Mouse (Mus musculus) heart, embryonic 11.5 days (tissue): ENCODE data around the gene Ttbk1. TPM values are rescaled to one million over a fixed set of nuclear protein-coding genes. Genes with fewer than 3 reads are reported as not detected.

Experiments used
- ATAC-seq: fragments of 200-750 bp; cut with Nextera tagmentation; replicated peaks from 2 replicates; pipeline ENCODE4 v1.8.0; 2017; ENCODE audit warnings: moderate library complexity; ENCODE audit not compliant: insufficient number of reproducible peaks, low FRiP score, low TSS enrichment
- H3K27ac ChIP-seq: fragments of 300-500 bp; sonication (generic); 2 replicates; pipeline ENCODE4 v1.5.1; 2014; ENCODE audit warnings: mild to moderate bottlenecking, low read depth, low read length
- H3K27me3 ChIP-seq: fragments of 300-500 bp; sonication (generic); 2 replicates; pipeline ENCODE4 v1.6.1; 2014; ENCODE audit warnings: mild to moderate bottlenecking, low read length, mixed read lengths; ENCODE audit not compliant: control insufficient read depth, insufficient read depth
- H3K36me3 ChIP-seq: fragments of 300-500 bp; sonication (generic); 2 replicates; pipeline ENCODE4 v1.6.1; 2014; ENCODE audit warnings: mild to moderate bottlenecking, low read length, moderate library complexity, mixed read lengths; ENCODE audit not compliant: control insufficient read depth, insufficient read depth
- H3K4me1 ChIP-seq: fragments of 300-500 bp; sonication (generic); 2 replicates; pipeline ENCODE4 v1.6.1; 2014; ENCODE audit warnings: low read length; ENCODE audit not compliant: control insufficient read depth, insufficient read depth
- H3K4me2 ChIP-seq: fragments of 300-500 bp; sonication (generic); 2 replicates; pipeline ENCODE4 v1.6.1; 2014; ENCODE audit warnings: mild to moderate bottlenecking, moderate library complexity
- H3K4me3 ChIP-seq: fragments of 300-500 bp; sonication (generic); 2 replicates; pipeline ENCODE4 v1.5.1; 2014; ENCODE audit warnings: low read depth, low read length
- H3K9ac ChIP-seq: fragments of 300-500 bp; sonication (generic); 2 replicates; pipeline ENCODE4 v1.6.1; 2014; ENCODE audit warnings: mild to moderate bottlenecking, low read depth, low read length, moderate library complexity
- H3K9me3 ChIP-seq: fragments of 300-500 bp; sonication (generic); replicated peaks from 2 replicates; pipeline ENCODE4 v1.6.1; 2016; ENCODE audit warnings: low read length; ENCODE audit not compliant: control insufficient read depth
- WGBS: fragments of 180-500 bp; shearing (Covaris S2); extraction: QIAGEN DNeasy Blood & Tissue Kit; methylation state at CpG from one replicate; pipeline ENCODE4 v1.1.7; 2014; ENCODE audit not compliant: insufficient replicate concordance; 5-methylcytosine and 5-hydroxymethylcytosine counted together
- polyA plus RNA-seq: library from polyadenylated mRNA; unstranded; fragments of >200 nt; fragmentation: Nextera tagmentation; extraction: Ambion mirVana; gene quantifications from 2 replicates; pipeline ENCODE4 v1.2.1, GENCODE M21; 2014

Ttbk1 gene
- polyA plus RNA-seq, 1 experiment from 2014 or later = 0.07 TPM

- Histone ChIP-seq H3K27me3 (peaks cover 58% of the 10 kb centered on the region), H3K9ac (no peak overlapping the region), H3K36me3 (no peaks in the 10 kb centered on the region), H3K4me2 (peak overlapping the region; percentile 73), H3K4me3 (peak overlapping the region; percentile 41), H3K27ac (no peak overlapping the region), H3K4me1 (peaks cover 9% of the 10 kb centered on the region), H3K9me3 (no peaks in the 10 kb centered on the region)
- 6% methylated on average over 8 of the region's 22 CpGs for WGBS
- ATAC-seq = no peak
These were observed 480 bp downstream of the Ttbk1 start for GRCm38 (mm10) chr17:46486995-46487394.

- Histone ChIP-seq H3K36me3 (no peaks in the 10 kb centered on the region), H3K4me2 (peak overlapping the region; percentile 82), H3K4me1 (peaks cover 9% of the 10 kb centered on the region), H3K9me3 (no peaks in the 10 kb centered on the region), H3K27ac (no peak overlapping the region), H3K9ac (no peak overlapping the region), H3K4me3 (no peak overlapping the region), H3K27me3 (peaks cover 59% of the 10 kb centered on the region)
- 17% methylated on average over 6 of the region's 6 CpGs for WGBS
- no peak for ATAC-seq
These were observed 3.0 kb downstream of the Ttbk1 start for GRCm38 (mm10) chr17:46484461-46484875.

DNA sequence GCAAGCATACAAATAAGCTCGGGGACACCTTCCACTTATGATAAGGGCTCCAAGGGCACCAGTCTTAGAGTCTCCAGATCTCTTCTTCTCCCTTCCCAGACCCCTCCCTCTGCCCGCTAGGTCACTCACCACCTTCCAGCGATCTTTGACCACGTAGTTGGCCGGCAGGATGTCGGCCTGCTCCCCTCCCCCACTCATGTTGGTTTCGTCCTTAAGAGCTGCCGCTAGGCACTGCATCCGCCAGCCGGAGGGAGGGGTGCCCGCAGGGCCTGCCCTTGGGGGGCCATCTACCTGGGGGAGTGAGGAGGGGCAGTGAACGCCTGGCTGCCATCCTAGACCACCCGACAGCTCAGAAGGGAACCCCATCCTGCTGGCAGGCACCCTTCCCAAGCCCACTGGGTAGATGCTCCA, 3.4 kb downstream of the Ttbk1 start:
- WGBS = 3% methylated on average over 13 of the region's 13 CpGs
- Histone ChIP-seq H3K9me3 (no peaks in the 10 kb centered on the region), H3K4me1 (peaks cover 9% of the 10 kb centered on the region), H3K9ac (peak overlapping the region; percentile 60), H3K36me3 (no peaks in the 10 kb centered on the region), H3K27ac (no peak overlapping the region), H3K4me3 (peak overlapping the region; percentile 39), H3K4me2 (peak overlapping the region; percentile 82), H3K27me3 (peaks cover 59% of the 10 kb centered on the region)
- no peak for ATAC-seq

- peak overlapping the region; percentile 82 for H3K4me2 ChIP-seq
- no peaks in the 10 kb centered on the region for H3K36me3 ChIP-seq
- peak overlapping the region; percentile 39 for H3K4me3 ChIP-seq
- under 1% methylated on average over 16 of the region's 16 CpGs for WGBS
- no peak overlapping the region for H3K27ac ChIP-seq
- H3K27me3 ChIP-seq = peaks cover 55% of the 10 kb centered on the region
- no peaks in the 10 kb centered on the region for H3K9me3 ChIP-seq
- H3K9ac ChIP-seq = peak overlapping the region; percentile 60; the same call in 1 of the 2 replicates
- H3K4me1 ChIP-seq = peaks cover 9% of the 10 kb centered on the region
- ATAC-seq = peak; percentile 32; the same call in 1 of the 2 replicates
These were observed 3.9 kb downstream of the Ttbk1 start for GRCm38 (mm10) chr17:46483561-46484001.

DNA sequence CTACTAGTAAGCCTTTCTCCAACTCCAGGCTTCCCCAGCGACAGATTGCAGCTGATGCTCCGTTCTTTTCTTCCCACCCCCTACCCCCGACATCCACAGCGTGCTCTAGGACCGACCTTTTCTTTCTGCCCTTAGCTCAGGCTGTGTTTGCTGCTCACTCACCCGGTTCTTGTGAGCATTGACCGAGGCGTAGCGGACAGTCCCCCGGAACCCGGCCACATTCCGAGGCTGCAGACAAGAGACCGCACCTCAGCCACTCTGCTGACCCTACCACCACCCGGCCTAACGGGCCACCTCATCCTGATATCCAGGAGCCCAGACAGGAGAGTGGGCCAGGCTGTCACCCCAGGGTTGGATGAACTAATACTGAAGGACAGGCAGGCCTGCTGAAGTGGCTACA, 10.2 kb downstream of the Ttbk1 start:
- 78% methylated on average over 15 of the region's 15 CpGs for WGBS
- H3K9ac ChIP-seq = no peak overlapping the region
- ATAC-seq = no peak; the same call in 1 of the 2 replicates
- H3K4me2 ChIP-seq = no peak overlapping the region
- no peak overlapping the region for H3K4me3 ChIP-seq
- H3K27ac ChIP-seq = no peak overlapping the region
- H3K4me1 ChIP-seq = peaks cover 2% of the 10 kb centered on the region; the same call in 1 of the 2 replicates
- no peaks in the 10 kb centered on the region for H3K9me3 ChIP-seq
- no peaks in the 10 kb centered on the region for H3K36me3 ChIP-seq
- H3K27me3 ChIP-seq = peaks cover 14% of the 10 kb centered on the region

DNA sequence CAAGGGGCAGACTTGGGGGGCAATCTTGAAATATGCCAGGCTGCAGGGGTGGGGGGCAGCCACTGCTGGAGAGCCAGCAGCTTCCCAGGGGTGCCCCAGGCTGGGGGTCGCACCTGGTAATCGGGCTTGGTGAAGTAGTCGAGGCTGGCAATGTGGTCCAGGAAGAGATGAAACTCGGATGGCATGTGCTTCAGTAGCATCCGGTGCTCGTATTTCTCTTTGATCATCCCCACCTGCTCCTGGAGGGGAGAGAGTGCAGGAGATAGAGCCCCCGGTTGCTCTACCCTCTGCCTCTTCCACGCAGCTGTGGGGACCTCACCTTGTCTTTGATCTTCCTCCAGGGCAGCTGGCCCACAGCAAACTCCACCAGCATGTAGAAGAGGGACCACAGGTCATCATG, 10.9 kb downstream of the Ttbk1 start:
- H3K4me3 ChIP-seq = no peak overlapping the region
- H3K27ac ChIP-seq = no peak overlapping the region
- ATAC-seq = no peak
- peaks cover 14% of the 10 kb centered on the region for H3K27me3 ChIP-seq
- 74% methylated on average over 8 of the region's 8 CpGs for WGBS
- no peak overlapping the region for H3K9ac ChIP-seq
- no peaks in the 10 kb centered on the region for H3K36me3 ChIP-seq
- H3K4me2 ChIP-seq = no peak overlapping the region
- H3K9me3 ChIP-seq = no peaks in the 10 kb centered on the region
- peaks cover 2% of the 10 kb centered on the region; the same call in 1 of the 2 replicates for H3K4me1 ChIP-seq

- Histone ChIP-seq H3K27ac (no peak overlapping the region), H3K4me2 (no peak overlapping the region), H3K4me1 (no peaks in the 10 kb centered on the region), H3K27me3 (peaks cover 9% of the 10 kb centered on the region; the same call in 1 of the 2 replicates), H3K36me3 (no peaks in the 10 kb centered on the region), H3K9me3 (no peaks in the 10 kb centered on the region), H3K4me3 (no peak overlapping the region), H3K9ac (no peak overlapping the region)
- no peak for ATAC-seq
- 70% methylated on average over 9 of the region's 9 CpGs for WGBS
These were observed 19.6 kb downstream of the Ttbk1 start for GRCm38 (mm10) chr17:46467830-46468229.

GRCm38 (mm10) chr17:46462226-46462625, 25.2 kb downstream of the Ttbk1 start:
- 45% methylated on average over 5 of the region's 5 CpGs for WGBS
- H3K9me3 ChIP-seq = no peaks in the 10 kb centered on the region
- H3K36me3 ChIP-seq = no peaks in the 10 kb centered on the region
- H3K27ac ChIP-seq = no peak overlapping the region
- H3K4me1 ChIP-seq = peaks cover 20% of the 10 kb centered on the region
- ATAC-seq = no peak
- H3K9ac ChIP-seq = no peak overlapping the region
- H3K4me3 ChIP-seq = no peak overlapping the region
- peaks cover 44% of the 10 kb centered on the region for H3K27me3 ChIP-seq
- H3K4me2 ChIP-seq = no peak overlapping the region

DNA sequence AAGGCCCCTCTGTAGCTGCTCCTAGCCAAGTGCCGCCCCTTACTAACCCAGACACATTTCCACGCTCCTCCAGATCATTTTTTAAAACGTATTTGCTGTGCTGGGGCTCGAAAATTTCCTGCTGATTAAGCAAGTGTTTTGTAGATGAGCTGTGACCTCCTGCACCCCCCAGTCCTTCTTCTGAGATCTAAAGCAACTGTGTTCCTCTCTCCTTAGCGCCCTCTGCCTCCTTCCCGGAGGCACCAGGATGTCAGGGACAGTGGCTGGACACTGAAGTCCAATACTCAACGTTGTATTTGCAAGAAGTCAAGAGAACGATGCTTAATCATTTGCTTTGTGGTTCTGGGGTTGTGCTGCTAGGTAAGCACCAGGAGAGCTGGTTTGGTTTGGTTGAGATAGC, 26.1 kb downstream of the Ttbk1 start:
- 14% methylated on average over 8 of the region's 8 CpGs for WGBS

More for the DNA sequence above, 26.1 kb downstream of the Ttbk1 start:
- Histone ChIP-seq H3K36me3 (no peaks in the 10 kb centered on the region), H3K4me2 (peak overlapping the region; percentile 83), H3K4me1 (peaks cover 20% of the 10 kb centered on the region), H3K9me3 (no peaks in the 10 kb centered on the region), H3K27ac (no peak overlapping the region), H3K9ac (peak overlapping the region; percentile 71; the same call in 1 of the 2 replicates), H3K27me3 (peaks cover 49% of the 10 kb centered on the region), H3K4me3 (peak overlapping the region; percentile 41)
- no peak for ATAC-seq
